Mouse (Mus musculus): Measurements from ENCODE around the gene Prpf3. TPM values are rescaled to one million over a fixed set of nuclear protein-coding genes. Genes with fewer than 3 reads are reported as not detected.
"Not testable (repeated sequence)": the region's sequence is repeated elsewhere in the genome, so short reads cannot be mapped to it uniquely, and the experiment has no call there.

The Prpf3 gene
- total RNA-seq, 4 experiments from 2014 or later: 27.8 to 43.0 (median 35.6) TPM

DNA sequence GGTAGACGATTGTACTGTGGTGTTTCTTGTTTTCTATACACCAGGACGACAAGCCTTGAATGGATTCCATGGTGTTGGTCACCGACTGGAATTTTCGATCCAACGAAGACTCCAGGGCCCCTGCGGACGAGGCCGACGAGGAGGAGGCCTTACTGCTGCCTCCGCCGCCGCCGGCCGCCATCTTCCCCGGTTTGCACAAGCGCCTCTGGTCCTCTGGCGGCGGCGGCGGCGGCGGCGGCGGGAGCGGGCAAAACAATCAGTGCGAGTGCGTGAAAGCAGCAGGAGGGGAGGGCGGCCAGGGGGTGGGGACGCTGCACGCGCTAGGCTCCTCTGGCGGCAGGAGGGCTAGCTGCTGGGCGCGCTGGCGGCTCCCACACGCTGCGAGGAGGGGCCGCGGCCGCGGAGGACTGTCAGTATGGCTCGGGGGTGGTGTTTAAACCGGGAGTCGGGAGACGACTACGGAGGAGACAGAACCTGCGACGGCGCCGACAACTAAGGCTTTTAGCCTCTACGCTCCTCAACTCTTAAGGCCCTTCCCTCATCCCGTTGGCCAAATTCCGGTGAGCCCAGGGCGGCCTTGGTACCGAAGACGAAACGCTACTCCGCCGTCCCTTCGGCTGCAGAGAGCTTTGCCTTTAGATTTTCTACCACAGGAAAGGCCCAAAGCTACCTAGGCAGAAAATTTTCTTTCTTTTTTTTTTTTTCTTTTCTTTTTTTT lies 37.0 kb downstream of the Prpf3 start, which contains the start of gene Rprd2:
Rprd2 (minus strand) TSS at position 293 of the 718 bp plus-strand sequence.
- peak; percentile 63 for DNase-seq

DNA sequence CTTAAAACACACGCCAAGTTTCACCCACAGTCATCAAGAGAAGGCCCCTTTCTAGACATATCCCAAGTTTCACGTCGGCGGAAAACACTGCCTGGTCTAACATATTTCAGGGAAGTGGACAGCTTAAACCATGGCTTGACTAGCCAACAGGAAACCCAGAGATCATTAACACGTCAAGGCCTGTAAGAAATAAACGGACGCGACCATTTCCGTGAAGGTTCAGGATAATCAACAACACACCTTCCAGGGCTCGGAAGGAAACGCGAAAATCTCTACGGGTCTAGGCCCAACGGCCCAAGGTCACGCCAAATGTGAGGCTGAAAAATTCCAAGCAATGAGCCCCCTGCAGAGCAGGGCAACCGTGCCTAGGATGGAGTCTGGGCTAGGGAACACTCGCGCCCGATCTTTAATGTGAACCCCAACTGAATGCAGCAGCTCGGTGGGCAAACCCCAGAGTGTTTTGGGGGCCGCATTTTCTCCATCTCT lies 37.6 kb downstream of the Prpf3 start:
- DNase-seq: peak; percentile 51

DNA sequence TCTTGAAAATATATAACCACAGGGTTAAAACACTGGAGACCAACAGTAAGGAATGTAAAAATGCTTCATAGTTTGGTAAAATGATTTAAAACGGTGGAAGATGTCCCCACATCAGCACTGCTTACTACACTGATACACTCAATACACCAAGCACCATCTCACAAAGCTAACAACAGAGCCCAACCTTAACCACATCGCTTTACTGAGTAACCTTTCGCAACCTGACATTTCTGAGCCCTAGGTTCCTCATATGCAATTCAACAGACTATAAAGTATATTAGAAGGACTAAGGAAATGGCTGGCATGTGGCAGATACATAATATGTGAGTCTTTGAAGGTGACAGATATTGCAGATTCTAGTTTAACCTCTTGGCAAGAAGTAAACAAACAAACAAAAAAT lies 39.0 kb downstream of the Prpf3 start:
- no peak for DNase-seq

DNA sequence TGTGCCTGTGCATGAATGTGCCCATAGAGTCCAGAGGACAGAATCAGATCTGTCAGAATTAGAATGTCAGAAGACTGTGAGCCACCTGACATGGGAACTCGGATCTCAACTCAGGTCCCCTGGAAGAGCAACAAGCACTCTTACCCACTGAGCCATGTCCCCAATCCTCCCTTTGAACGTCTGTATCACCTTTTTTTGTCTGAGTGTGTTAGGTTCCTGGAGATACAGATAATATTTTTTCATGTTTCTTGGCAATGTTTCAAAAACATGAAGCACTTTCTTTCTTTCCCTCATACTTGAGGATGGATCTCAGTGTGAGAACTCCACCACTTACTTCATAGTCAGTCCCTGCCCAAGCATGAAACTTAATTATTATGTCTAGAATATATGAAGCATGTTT lies 47.3 kb downstream of the Prpf3 start:
- no peak for DNase-seq

DNA sequence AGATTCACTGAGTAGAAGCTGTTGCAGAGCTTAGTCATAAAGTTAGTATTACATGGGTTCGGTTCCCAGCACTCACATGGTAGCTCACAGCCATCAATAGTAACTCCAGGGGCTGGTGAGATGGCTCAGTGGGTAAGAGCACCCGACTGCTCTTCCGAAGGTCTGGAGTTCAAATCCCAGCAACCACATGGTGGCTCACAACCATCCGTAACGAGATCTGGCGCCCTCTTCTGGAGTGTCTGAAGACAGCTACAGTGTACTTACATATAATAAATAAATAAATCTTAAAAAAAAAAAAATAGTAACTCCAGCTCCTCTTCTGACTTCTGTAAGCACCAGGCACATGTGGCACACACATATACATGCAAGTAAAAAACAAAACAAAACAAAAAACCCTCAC lies 48.1 kb downstream of the Prpf3 start:
- not testable (repeated sequence) for DNase-seq

DNA sequence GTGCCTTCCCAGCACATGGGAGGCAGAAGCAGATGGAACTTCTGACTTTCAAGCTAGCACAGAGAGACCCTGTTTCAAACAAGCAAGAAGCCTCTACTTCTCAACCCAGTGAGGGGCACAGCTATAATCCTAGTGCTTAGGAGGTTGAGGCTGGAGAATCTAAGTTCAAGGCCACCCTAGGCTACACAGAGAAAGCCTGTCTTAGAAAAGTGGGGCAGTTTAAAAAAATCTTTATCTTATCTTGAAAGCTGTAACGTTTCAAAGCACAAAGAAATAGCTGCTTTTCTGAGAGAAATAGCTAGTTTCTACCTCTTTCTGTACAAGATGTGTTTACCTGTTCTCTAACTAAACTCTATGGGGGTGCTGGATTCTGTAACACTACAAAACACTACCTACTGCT lies 49.0 kb downstream of the Prpf3 start:
- DNase-seq: no peak

DNA sequence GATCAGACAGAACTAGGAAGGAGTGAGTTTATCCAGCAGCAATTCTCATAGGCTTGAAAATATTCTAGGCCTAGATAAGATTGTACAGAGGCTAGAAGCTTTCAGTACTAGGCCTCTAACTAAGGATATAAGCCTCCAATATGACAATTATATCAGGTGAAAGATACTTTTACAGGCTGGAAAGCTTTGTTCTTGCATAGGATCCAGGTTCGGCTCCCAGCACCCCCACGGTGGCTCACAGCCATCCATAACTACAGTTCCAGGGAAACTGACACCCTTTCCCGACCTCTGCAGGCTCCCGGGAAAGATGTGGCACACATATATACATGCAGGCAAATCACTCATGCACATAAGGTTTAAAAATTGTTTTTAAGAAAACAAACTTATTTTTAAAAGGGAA lies 51.8 kb downstream of the Prpf3 start:
- no peak for DNase-seq

DNA sequence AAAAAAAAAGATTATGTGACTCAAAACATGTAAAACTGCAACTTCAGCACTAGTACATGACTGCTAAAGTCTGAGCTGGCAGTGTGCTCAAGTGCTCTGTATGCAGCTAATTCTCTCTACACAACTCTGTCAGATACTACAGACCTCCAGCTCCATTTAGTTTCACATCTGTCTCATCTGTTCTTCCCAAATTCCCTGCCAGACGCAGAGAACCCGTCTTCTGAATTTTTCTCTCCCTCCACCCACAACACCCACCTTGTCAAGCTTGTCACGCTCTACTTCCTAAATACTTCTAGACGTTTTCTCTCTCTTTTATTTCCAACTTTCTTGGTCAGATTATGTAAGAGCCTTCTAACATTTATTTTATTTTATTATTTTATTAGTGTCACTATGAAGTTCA lies 56.9 kb downstream of the Prpf3 start:
- DNase-seq: no peak

DNA sequence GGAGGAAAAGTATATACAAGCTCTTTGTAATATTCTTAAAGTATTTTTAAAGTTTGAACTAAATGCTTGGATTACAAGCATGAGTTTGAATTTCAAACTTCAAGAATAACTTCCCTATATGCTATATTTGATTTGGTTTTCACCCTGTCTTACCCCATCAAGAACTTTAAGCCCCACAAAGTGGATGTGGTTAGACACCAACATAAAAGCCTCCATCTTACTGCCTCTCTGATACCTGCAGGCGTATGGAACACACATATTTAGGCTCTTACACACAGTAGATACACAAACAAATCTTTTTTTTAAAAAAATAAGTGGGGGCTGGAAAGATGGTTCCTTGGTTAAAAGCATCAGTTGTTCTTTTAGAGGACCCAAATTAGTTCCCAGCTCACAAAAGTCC lies 61.4 kb downstream of the Prpf3 start:
- no peak for DNase-seq

DNA sequence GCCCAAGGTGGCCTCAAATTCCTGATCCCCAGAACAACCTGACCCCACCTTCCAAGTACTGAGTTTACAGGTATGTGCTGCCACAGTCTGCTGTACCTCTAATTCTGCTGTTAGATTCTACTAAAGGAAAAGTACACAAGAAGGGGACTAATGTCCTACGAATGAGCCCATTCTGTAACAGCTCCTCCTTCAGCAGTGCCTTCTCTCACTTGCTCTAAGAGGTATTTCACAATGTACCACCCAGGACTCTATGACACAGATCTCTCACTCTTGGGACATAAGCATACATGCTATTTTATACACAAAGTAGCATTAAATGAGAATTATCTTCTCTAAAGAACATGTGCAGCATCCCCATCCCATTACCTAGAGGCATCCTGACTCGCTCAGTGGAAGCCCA lies 62.0 kb downstream of the Prpf3 start:
- DNase-seq: no peak

DNA sequence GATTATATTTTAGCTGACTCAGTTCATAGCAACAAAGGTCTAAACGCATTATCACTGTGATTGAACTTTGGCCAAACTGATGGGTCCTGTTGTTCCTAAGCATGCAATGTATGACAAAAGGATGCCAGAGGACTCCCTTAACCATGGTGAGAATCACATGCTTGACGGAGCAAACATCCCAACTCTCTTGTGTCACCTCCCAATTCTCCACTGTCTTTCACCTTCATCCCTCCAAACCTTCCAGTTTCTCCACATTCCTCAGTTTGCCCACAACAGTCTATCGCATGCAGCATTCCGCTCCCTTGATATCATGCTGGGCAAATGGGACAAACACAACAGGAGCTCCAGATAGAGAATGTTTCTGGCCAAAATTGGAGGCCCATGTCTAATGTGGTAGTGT lies 70.2 kb downstream of the Prpf3 start:
- DNase-seq: no peak

Other genes starting within 250 kb of the Prpf3 start
- gene Ensa, start 230.9 kb downstream of the Prpf3 start, total RNA-seq (2022): 100 to 1,000 TPM; 102 to 141 (median 119) TPM
- 100 to 1,000 TPM; 177 to 189 (median 179) TPM for gene Mcl1, start 197.1 kb downstream of the Prpf3 start, total RNA-seq (2022)
- gene Adamtsl4, start 168.0 kb downstream of the Prpf3 start, total RNA-seq (2022): 10 to 100 TPM in 1 of 4 experiments, 1 to 10 TPM in 3; 4.3 to 10.2 (median 6.4) TPM
- 100 to 1,000 TPM; 619 to 722 (median 665) TPM for gene Ecm1, start 116.3 kb downstream of the Prpf3 start, total RNA-seq (2022)
- 10 to 100 TPM; 62.2 to 74.5 (median 65.2) TPM for gene Tars2, start 95.7 kb downstream of the Prpf3 start, total RNA-seq (2022)
- gene Rprd2, start 37.0 kb downstream of the Prpf3 start, total RNA-seq (2022): 10 to 100 TPM; 57.2 to 70.5 (median 57.7) TPM
- gene Mrps21, start 15.6 kb upstream of the Prpf3 start, total RNA-seq (2022): 100 to 1,000 TPM; 192 to 303 (median 226) TPM
- 10 to 100 TPM in 1 of 4 experiments, 1 to 10 TPM in 3; 3.6 to 12.3 (median 5.9) TPM for gene Ciart, start 26.4 kb upstream of the Prpf3 start, total RNA-seq (2022)
- 10 to 100 TPM in 1 of 4 experiments, 1 to 10 TPM in 3; 8.0 to 10.5 (median 8.8) TPM for gene BC028528, start 36.1 kb upstream of the Prpf3 start, total RNA-seq (2022)
- 100 to 1,000 TPM; 114 to 155 (median 121) TPM for gene Aph1a, start 38.1 kb upstream of the Prpf3 start, total RNA-seq (2022)
- 1 to 10 TPM in 1 of 4 experiments, under 1 TPM in 2, not detected in 1; 0.22 to 2.4 (median 0.55) TPM for gene Car14, start 48.8 kb upstream of the Prpf3 start, total RNA-seq (2022)
- gene Anp32e, start 73.4 kb upstream of the Prpf3 start, total RNA-seq (2022): 10 to 100 TPM; 83.8 to 94.0 (median 88.4) TPM
- gene Plekho1, start 140.1 kb upstream of the Prpf3 start, total RNA-seq (2022): 10 to 100 TPM; 16.8 to 33.6 (median 28.7) TPM
- 10 to 100 TPM; 29.7 to 49.0 (median 34.9) TPM for gene Vps45, start 202.6 kb upstream of the Prpf3 start, total RNA-seq (2022)
- gene Otud7b, start 248.6 kb upstream of the Prpf3 start, total RNA-seq (2022): 10 to 100 TPM; 37.8 to 55.2 (median 47.2) TPM

Data from adrenal gland, adult 8-10 months (tissue).